Mouse (Mus musculus) E14TG2a.4 (cell line): ENCODE measurements at regions not wholly inside any gene's neighbourhood (a gene's known extent, or its start where the extent isn't known, plus 50 kb on each side); places are given as distances from the start of the nearest gene placed in this dataset.

Experiments used
- CTCF ChIP-seq: conservative IDR thresholded peaks from 2 replicates; pipeline ENCODE4 v1.5.1; 2014; ENCODE audit warnings: low read length
- NANOG ChIP-seq: IDR thresholded peaks from 2 replicates; pipeline ENCODE4 v1.6.1; 2014; ENCODE audit warnings: borderline replicate concordance, low read length, mixed read lengths

- TF ChIP-seq CTCF = no peak
- no peak for TF ChIP-seq NANOG
Measured at GRCm38 (mm10) chr2:149512870-149513269, 108.0 kb downstream of the Cst10 start.
